Mouse (Mus musculus) kidney, adult 11 months (tissue): ENCODE results near the gene B4galnt2.

Experiments
- DNase-seq: peaks from one replicate; pipeline ENCODE4 v3.0.0; 2022

Gene B4galnt2

GRCm38 (mm10) chr11:95838598-95838997, 76.1 kb downstream of the B4galnt2 start:
- no peak for DNase-seq

- DNase-seq, result peak; percentile 87
Observed at GRCm38 (mm10) chr11:95837059-95837458, 77.6 kb downstream of the B4galnt2 start, which contains the start of gene Gngt2. Gene Gngt2 (plus strand): TSS chr11:95837216.

GRCm38 (mm10) chr11:95836433-95836832, 78.3 kb downstream of the B4galnt2 start:
- DNase-seq, result no peak

- no peak for DNase-seq
Observed at GRCm38 (mm10) chr11:95835832-95836231, 78.9 kb downstream of the B4galnt2 start.

- no peak for DNase-seq
Observed at GRCm38 (mm10) chr11:95834742-95835710, 79.7 kb downstream of the B4galnt2 start.

GRCm38 (mm10) chr11:95834143-95834667, 80.5 kb downstream of the B4galnt2 start:
- peak; percentile 45 for DNase-seq

GRCm38 (mm10) chr11:95833631-95834142, 81.0 kb downstream of the B4galnt2 start:
- no peak for DNase-seq

- DNase-seq, result no peak
Observed at GRCm38 (mm10) chr11:95833006-95833570, 81.6 kb downstream of the B4galnt2 start.

GRCm38 (mm10) chr11:95832129-95833005, 82.3 kb downstream of the B4galnt2 start:
- no peak for DNase-seq

- no peak for DNase-seq
Observed at GRCm38 (mm10) chr11:95831641-95832040, 83.0 kb downstream of the B4galnt2 start.

- no peak for DNase-seq
Observed at GRCm38 (mm10) chr11:95831276-95831619, 83.4 kb downstream of the B4galnt2 start.

- no peak for DNase-seq
Observed at GRCm38 (mm10) chr11:95830411-95831275, 84.0 kb downstream of the B4galnt2 start.

GRCm38 (mm10) chr11:95829526-95830050, 85.1 kb downstream of the B4galnt2 start:
- no peak for DNase-seq

GRCm38 (mm10) chr11:95828181-95828964, 86.3 kb downstream of the B4galnt2 start:
- no peak for DNase-seq

- no peak for DNase-seq
Observed at GRCm38 (mm10) chr11:95827464-95828085, 87.1 kb downstream of the B4galnt2 start.

GRCm38 (mm10) chr11:95827168-95827447, 87.6 kb downstream of the B4galnt2 start:
- DNase-seq, result no peak

- no peak for DNase-seq
Observed at GRCm38 (mm10) chr11:95826317-95827167, 88.1 kb downstream of the B4galnt2 start.

- DNase-seq, result no peak
Observed at GRCm38 (mm10) chr11:95825625-95826024, 89.1 kb downstream of the B4galnt2 start.

GRCm38 (mm10) chr11:95824877-95825243, 89.8 kb downstream of the B4galnt2 start:
- DNase-seq, result no peak
